Mouse (Mus musculus) CD4-positive, CD25-positive, alpha-beta regulatory T cell, adult 2 months (primary cell): ENCODE data around the gene Rpp25.

Experiments
- DNase-seq: peaks from one replicate; pipeline ENCODE4 v3.0.0-alpha.2; 2012; ENCODE audit warnings: low read depth, low spot score

Gene Rpp25

DNA sequence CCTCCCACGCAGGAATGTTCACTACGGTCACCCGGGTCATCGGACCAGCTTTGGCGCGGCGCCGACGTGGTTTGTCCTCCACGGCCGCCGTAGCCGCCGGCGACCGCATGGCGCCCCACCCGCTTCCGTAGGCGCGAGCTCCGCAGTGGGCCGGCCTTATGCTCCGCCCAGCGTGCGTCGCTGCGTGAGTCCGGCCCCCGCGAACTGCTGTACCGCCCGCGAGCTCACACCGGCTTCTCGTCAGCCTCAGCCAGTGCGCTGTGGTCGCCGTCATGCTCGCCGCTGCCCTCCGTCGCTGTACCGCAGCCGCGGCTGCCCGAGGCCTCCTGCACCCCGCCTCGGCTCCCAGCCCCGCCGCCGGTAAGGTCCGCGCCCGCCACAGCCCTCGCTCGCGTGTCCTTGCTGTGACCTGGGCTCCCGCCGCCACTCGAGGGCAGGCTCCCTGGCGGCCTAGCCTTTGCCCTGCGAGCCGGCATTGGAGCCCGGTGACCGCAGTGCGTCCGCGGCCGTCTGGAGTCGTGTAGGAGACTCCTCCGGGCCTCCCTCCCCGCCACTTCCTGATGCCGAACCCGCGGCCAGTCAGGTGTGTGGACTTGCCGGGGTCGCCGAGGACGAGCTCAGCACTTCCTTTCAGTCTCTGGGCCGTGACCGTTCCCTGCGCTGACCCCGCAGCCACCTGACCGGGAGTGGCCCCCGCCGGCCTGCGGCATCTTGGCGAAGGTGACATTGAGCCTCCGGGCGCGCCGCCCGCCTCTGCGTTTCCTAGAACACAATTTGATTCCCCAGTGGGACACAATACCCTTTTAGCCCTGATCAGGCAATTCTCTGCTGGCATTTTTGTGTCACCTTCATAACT is 17.5 kb downstream of the Rpp25 start, which contains the start of gene Cox5a:
TSS of gene Cox5a (plus strand) at position 219 of the 856 bp plus-strand sequence.
- DNase-seq: peak; percentile 95

DNA sequence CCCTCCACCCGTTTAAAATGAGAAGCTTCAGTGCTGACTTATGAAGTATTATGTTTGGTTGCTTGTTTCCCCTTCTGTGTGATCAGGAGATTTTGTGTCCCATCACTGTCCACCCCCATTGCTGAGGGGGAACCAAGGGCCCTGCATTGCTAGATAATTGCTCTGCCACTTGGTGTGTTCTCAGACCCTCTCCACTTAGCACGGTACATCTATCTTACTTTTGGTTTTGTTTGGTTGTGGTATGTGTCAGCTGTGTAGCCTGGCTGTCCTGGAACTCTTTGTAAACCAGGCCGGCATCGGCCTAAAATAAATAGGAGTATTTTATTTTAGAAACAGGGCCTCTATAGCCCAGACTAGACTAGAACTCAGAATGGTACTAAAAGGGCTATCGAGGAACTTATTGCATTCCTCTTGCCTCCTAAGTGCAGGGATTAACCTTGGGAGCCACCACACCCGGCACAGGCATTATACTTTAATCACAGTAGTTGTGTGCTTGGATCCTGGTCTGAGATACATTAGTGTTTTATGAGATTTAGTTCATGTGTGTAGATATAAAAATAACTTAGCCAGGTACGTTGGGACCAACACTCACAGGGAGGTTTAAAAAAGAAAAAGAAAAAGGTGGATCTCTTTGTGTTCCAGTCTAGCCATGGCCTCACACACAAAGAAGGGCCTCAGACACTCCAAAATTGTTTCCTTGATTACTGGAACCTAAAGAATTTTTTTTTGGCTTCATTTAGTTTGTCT is 18.5 kb downstream of the Rpp25 start:
- DNase-seq: no peak

DNA sequence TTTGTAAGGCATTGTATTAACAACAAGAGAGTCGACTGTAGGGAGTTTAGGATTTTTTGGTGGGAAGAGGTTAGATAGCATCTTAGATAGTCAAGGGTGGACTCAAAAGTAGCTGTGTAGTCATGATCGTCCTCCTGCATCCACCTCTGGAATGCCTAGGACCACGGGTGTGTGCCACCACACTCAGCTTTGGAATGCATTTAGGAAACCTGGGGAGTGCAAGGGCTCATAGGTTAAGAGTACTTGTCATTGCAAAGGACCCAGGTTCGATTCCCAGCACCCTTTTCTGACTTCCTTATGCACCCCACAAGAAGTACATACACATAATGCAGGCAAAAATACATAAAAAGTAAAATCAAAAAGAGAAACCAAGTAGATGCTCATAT is 19.0 kb downstream of the Rpp25 start:
- DNase-seq: no peak

- DNase-seq: peak; percentile 78
Measured at GRCm38 (mm10) chr9:57523754-57524153, 19.9 kb downstream of the Rpp25 start.

GRCm38 (mm10) chr9:57524439-57524838 is 20.6 kb downstream of the Rpp25 start:
- no peak for DNase-seq

GRCm38 (mm10) chr9:57525516-57525915 is 21.7 kb downstream of the Rpp25 start:
- DNase-seq: no peak

- DNase-seq: no peak
Measured at GRCm38 (mm10) chr9:57526435-57526834, 22.6 kb downstream of the Rpp25 start.

- DNase-seq: no peak
Measured at GRCm38 (mm10) chr9:57531946-57532345, 28.1 kb downstream of the Rpp25 start.

- DNase-seq: no peak
Measured at GRCm38 (mm10) chr9:57536362-57536761, 32.5 kb downstream of the Rpp25 start.

DNA sequence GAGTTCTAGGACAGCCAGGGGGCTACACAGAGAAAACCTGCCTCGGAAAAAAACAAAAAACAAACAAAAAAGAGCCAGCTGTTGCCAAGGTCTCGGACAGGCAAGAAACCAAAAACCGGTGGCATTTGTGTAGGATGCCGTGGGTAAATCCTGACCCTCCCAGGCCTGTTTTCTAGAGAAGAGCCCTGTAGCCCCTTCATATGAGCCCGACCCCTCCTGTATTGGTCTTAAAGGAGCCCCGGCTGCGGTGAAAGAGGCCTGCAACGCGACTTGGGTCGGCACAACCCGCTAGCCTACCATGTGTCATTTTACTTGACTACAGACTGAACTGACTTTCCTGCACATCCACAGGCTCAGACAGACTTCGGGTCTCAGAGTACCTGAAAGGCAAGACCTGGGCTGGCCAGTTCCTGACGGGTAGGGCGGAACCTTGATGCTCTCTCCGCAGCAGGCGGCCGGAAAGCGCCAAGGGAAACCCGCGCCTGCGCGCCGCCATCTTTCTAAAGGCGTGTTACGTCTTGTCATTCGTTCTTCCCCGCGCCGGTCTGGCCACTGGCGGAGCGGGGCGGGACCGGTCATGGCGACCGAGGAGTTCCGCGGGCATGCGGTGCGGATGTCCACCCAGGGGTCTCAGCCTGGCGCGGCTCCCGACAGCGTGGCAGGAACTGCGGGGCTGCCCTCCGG is 33.4 kb downstream of the Rpp25 start, which contains the start of gene Fam219b:
TSS of gene Fam219b (plus strand) at position 485 of the 684 bp plus-strand sequence.
- peak; percentile 89 for DNase-seq

DNA sequence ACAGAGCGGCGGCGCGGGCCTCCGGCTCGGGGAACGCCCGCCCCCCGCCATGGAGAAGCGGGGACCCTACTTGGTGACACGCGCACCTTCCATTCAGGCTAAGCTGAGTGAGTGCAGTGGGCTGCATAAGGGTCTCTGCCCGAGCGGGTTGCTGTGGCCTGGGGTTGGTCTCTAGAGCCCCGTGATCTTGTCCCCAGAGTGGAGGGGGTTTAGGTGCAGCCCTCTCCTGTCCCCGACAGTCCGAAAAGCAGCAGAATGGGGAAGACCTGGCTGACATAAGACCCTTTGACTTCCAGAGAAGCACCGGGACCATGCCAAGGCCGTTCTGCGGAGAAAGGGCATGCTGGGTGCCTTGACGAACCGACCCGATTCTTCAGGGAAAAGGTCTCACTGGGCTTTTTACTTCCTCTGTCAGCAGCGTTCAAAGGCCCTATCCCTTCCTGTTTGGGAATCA is 33.9 kb downstream of the Rpp25 start:
- DNase-seq: no peak

DNA sequence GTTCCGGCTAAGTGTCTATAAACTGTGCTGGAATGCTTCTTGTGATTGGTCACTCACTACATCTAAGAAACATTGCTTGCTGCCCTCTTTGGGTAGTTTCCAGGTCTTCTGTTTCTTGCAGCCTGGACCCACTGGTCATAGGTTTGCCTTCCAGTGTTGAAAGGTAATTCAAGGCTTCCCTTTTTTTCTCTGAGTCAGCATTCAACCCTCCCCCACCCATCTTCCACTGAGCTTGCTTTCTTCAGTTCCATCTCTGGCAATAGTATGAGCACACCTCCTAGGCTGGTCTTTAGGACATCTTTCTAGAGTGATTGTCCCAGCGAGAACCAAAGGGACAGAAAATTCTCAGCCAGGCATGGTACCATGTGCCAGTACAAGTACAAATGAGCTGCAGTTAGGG is 35.7 kb downstream of the Rpp25 start:
- DNase-seq: no peak

DNA sequence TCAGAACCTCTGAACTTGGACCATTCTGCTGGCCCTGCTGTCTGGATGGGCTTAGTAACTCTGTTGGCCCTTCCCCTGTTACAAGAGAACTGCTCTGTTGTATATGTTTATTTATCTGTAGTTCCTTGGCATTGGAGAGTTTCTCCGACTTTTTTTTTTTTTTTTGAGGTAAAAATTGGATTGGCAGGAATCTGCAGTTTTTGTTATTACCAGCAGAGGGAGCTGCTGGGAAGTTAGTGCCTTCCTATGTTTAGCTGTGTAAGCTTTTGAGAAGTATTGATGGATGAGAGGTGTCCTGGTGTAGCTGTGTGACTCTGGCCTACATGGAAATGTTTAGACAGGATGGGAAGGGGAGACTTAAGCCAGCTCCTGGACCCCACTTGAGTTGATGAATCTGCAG is 37.5 kb downstream of the Rpp25 start:
- peak; percentile 75 for DNase-seq

DNA sequence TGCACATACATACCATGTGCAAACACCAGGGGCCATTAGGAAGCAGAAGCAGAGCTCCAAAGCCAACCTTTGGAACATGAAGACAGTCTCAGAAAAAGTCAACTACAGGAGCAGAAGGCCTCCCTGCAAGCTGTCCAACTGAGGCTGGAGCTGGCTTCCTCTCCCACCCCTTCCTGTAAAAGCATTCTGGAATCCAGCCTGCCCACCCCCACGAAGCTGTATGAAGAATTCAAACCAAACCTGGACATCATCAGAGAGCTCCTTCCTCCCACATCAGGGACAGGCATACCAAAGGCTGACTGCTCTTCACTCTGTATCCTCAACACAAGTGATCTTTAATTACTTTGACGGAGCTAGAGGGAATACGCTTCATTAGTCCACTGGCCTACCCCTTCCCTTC is 40.1 kb downstream of the Rpp25 start:
- no peak for DNase-seq

DNA sequence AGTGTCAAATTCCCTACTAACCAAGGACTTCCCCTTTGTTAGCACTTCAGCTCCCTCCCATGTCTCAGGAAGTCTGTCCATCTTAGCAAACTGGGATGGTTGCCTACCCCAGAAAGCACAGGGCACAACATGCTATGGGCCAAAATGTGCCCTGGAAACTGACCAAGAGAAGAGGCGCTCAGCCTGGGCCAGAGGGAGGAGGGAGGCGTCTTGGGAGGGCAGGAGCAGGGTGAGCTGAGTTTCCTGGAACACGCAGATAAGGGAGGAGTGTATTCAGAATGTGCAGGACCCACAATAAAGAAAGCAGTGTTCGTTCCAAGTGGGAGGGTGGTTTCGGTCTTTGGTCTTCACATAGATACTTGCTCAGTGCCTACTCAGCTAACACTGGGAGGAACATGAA is 43.5 kb downstream of the Rpp25 start:
- no peak for DNase-seq

- DNase-seq: no peak
Measured at GRCm38 (mm10) chr9:57547869-57548268, 44.0 kb downstream of the Rpp25 start.

GRCm38 (mm10) chr9:57549186-57549585 is 45.4 kb downstream of the Rpp25 start:
- no peak for DNase-seq

DNA sequence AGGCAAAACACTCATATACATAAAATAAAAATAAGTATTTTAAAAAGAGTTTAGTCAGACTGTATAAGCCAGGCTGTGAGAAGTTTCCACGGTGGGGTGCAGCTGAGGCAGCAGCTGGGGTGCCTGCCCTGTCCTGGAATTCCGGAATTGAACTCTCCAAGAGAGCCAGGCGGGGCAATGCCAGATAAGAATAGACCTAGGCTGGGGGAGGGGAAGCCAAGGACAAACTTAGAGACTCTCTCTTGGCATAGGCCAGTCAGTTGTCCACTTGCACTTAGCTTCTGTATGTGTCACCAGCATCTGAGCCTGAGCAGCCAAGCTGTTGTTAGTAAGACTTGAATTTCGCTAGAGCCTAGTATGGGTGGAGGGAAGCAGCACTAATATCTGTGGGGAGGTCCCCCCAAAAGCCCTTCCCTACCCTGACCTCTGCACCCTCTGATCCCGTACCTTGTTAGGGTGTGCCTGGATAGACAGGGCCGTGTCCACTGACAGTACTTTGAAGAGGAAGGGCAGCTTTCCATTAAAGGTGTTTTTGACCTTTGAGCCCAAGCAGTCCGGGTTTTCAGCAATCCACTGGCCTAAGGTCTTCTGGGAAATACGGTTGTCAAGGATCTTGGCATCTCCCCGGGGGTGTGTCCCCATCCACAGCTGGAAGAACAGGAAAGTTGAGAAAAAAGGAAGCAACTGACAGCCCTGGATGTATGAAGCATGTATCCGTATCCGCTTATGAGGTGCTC is 46.5 kb downstream of the Rpp25 start:
- DNase-seq: no peak

- DNase-seq: peak; percentile 63
Measured at GRCm38 (mm10) chr9:57552139-57552887, 48.5 kb downstream of the Rpp25 start, which contains the start of gene Mpi. TSS of gene Mpi (minus strand) at chr9:57552763.

DNA sequence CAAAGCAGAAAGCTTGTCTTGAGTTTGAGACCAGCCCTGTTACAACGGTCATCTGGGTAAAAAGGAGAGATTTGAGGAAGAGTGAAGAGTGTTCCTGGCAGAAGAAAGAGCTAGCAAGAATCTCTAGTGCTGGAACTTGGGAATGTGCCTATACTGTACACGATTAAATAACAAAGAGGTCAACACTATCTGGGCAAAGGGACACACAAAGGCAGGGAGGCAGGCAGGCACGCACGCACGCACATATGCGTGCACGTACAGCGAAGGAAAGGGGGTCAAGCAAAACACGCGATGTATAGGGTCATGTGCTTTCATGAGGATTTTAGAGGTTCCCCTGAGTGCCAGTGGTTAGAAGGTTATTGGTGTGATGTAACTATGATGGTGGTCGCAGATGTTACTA is 49.3 kb downstream of the Rpp25 start:
- DNase-seq: no peak

- no peak for DNase-seq
Measured at GRCm38 (mm10) chr9:57554753-57555152, 50.9 kb downstream of the Rpp25 start.
